ENCODE assay signal across 9 mouse cellular contexts in the genomic region with DNA sequence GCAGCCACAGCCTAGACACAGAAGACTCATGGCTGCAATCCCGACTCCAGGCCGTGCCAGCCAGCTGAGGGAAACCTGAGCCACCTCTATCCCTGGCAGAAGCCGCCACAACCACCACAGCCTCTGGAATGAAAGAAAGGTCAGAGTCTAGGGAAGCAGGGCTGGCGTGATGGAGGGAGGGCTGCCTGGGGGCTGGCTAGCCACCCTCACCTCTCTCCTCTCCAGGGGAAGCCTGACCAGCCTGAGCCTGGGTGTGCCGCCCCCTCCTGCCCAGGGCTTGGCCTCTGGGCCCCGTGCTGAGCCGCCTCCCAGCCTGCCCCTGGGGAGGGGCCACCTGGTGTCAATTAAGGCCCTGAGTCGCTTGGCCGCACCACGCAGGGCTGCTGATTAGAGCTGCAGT. TPM values are rescaled to one million over a fixed set of nuclear protein-coding genes. Genes with fewer than 3 reads are reported as not detected.
DNase-seq lines count a peak whose midpoint lies in the region; ATAC-seq lines count a peak whose summit lies in the region.
"Had no signal": no experiment of that assay in that cellular context is flagged by ENCODE, and none has a peak within 500 bp of the region (broad histone marks: within the 10 kb centered on the region; RNA-seq: fewer than 3 reads in every experiment).

Gene Nos1 (plus strand): TSS at position 352 of the 400 bp plus-strand sequence.

- H3K4me1 ChIP-seq in midbrain, embryonic 10.5 days, result peaks cover 9% of the 10 kb centered on the region
- no peaks in the 10 kb centered on the region for H3K4me1 ChIP-seq in midbrain, embryonic 16.5 days (ENCODE audit: control insufficient read depth, insufficient read depth, low read length)
- H3K4me1 ChIP-seq in stomach, embryonic 14.5 days (ENCODE audit: control insufficient read depth, insufficient read depth, low read length), result no peaks in the 10 kb centered on the region
- H3K4me1 ChIP-seq in intestine, embryonic 15.5 days (replicated peaks), result no peaks in the 10 kb centered on the region

- H3K9ac ChIP-seq in midbrain, embryonic 16.5 days (ENCODE audit: low read depth, low read length), result no peak within 1 kb of the TSS
- no peak within 1 kb of the TSS for H3K9ac ChIP-seq in stomach, embryonic 14.5 days (replicated peaks; ENCODE audit: low read depth, low read length)
- no peak within 1 kb of the TSS for H3K9ac ChIP-seq in intestine, embryonic 15.5 days
- H3K9ac ChIP-seq: liver, embryonic 14.5 days had no signal

- H3K27me3 ChIP-seq in midbrain, embryonic 10.5 days (ENCODE audit: low read depth, poor library complexity, severe bottlenecking), result no peaks in the 10 kb centered on the region
- no peaks in the 10 kb centered on the region for H3K27me3 ChIP-seq in midbrain, embryonic 16.5 days (ENCODE audit: control insufficient read depth, insufficient read depth, low read depth, low read length)
- no peaks in the 10 kb centered on the region for H3K27me3 ChIP-seq in stomach, embryonic 14.5 days (ENCODE audit: control insufficient read depth, insufficient read depth, low read length)
- H3K27me3 ChIP-seq in intestine, embryonic 15.5 days (replicated peaks), result no peaks in the 10 kb centered on the region

- no peak for ATAC-seq in midbrain, embryonic 16.5 days
- ATAC-seq in stomach, embryonic 14.5 days (ENCODE audit: insufficient number of reproducible peaks, insufficient read depth, low FRiP score, low read depth), result peak; percentile 50; the same call in 1 of the 2 replicates
- ATAC-seq in intestine, embryonic 15.5 days, result no peak

- DNase-seq in midbrain, embryonic 10.5 days (ENCODE audit: low spot score), result peak; percentile 16
- DNase-seq in gastrocnemius, postnatal 10 days, result peak; percentile 69
- peak; percentile 21 to 49 for DNase-seq in kidney, postnatal 36 days
- no peak for DNase-seq in adipocyte (ENCODE audit: low spot score)
- DNase-seq in lung, postnatal 4 days, result no peak

- H3K27ac ChIP-seq in midbrain, embryonic 10.5 days (replicated peaks), result peak within 1 kb of the TSS; percentile 28
- H3K27ac ChIP-seq in midbrain, embryonic 16.5 days (ENCODE audit: low read length), result no peak within 1 kb of the TSS
- H3K27ac ChIP-seq in stomach, embryonic 14.5 days (ENCODE audit: low read length), result no peak within 1 kb of the TSS
- no peak within 1 kb of the TSS for H3K27ac ChIP-seq in intestine, embryonic 15.5 days
- H3K27ac ChIP-seq: liver, embryonic 14.5 days had no signal

- no peaks in the 10 kb centered on the region for H3K9me3 ChIP-seq in midbrain, embryonic 10.5 days (replicated peaks)
- no peaks in the 10 kb centered on the region for H3K9me3 ChIP-seq in midbrain, embryonic 16.5 days (replicated peaks; ENCODE audit: control insufficient read depth, low read length, poor library complexity, severe bottlenecking)
- H3K9me3 ChIP-seq in stomach, embryonic 14.5 days (ENCODE audit: control insufficient read depth, low read depth, low read length), result no peaks in the 10 kb centered on the region
- H3K9me3 ChIP-seq in intestine, embryonic 15.5 days, result no peaks in the 10 kb centered on the region

- no peak within 1 kb of the TSS for H3K4me2 ChIP-seq in midbrain, embryonic 16.5 days (ENCODE audit: low read length)
- no peak within 1 kb of the TSS for H3K4me2 ChIP-seq in stomach, embryonic 14.5 days (replicated peaks; ENCODE audit: low read depth, low read length)
- H3K4me2 ChIP-seq in intestine, embryonic 15.5 days (replicated peaks), result no peak within 1 kb of the TSS

- WGBS in midbrain, embryonic 10.5 days, result 20% methylated on average over 10 of the region's 10 CpGs
- 24% methylated on average over 10 of the region's 10 CpGs for WGBS in midbrain, embryonic 16.5 days
- 17% methylated on average over 10 of the region's 10 CpGs for WGBS in stomach, embryonic 14.5 days
- WGBS in intestine, embryonic 15.5 days, result 23% methylated on average over 10 of the region's 10 CpGs

- H3K4me3 ChIP-seq in midbrain, embryonic 10.5 days, result no peak within 1 kb of the TSS
- H3K4me3 ChIP-seq in midbrain, embryonic 16.5 days (ENCODE audit: low read depth, low read length), result no peak within 1 kb of the TSS
- no peak within 1 kb of the TSS for H3K4me3 ChIP-seq in stomach, embryonic 14.5 days (ENCODE audit: low read depth, low read length)
- H3K4me3 ChIP-seq in intestine, embryonic 15.5 days (replicated peaks), result no peak within 1 kb of the TSS

- no peaks in the 10 kb centered on the region for H3K36me3 ChIP-seq in midbrain, embryonic 10.5 days
- no peaks in the 10 kb centered on the region for H3K36me3 ChIP-seq in midbrain, embryonic 16.5 days (ENCODE audit: control insufficient read depth, insufficient read depth, low read length)
- no peaks in the 10 kb centered on the region for H3K36me3 ChIP-seq in stomach, embryonic 14.5 days (ENCODE audit: control insufficient read depth, insufficient read depth, low read length)
- H3K36me3 ChIP-seq in intestine, embryonic 15.5 days, result no peaks in the 10 kb centered on the region

RNA-seq across cellular contexts. Expression of gene Nos1, which starts in this region (rescaled TPM):
- polyA plus RNA-seq in midbrain, embryonic 10.5 days (2016; fragmentation: Nextera tagmentation; extraction: Ambion mirVana), result 0.25 and 0.36 TPM in 2 replicates
- polyA plus RNA-seq in midbrain, embryonic 16.5 days (2015; fragmentation: Nextera tagmentation; extraction: Ambion mirVana), result 2.9 and 3.0 TPM in 2 replicates
- 1 to 10 TPM; 5.1 to 8.6 TPM for total RNA-seq in gastrocnemius, postnatal 10 days (2021)
- 2.2 and 2.3 TPM in 2 replicates for polyA plus RNA-seq in stomach, embryonic 14.5 days (2014; fragmentation: Nextera tagmentation; extraction: Ambion mirVana)
- 0.68 and 0.87 TPM in 2 replicates for polyA plus RNA-seq in intestine, embryonic 15.5 days (2015; fragmentation: Nextera tagmentation; extraction: Ambion mirVana)

Comparison
In these comparisons a context has a peak if more than half of its experiments do, and no peak if none do; other contexts are left out.
1. Peak in DNase-seq and H3K27ac ChIP-seq in midbrain, embryonic 10.5 days; RNA of the gene not detected or under 1 TPM.
2. DNase-seq: peak in gastrocnemius, postnatal 10 days (single experiment) and kidney, postnatal 36 days (2 of 2); none in adipocyte (single experiment) and lung, postnatal 4 days (0 of 2).